Mouse (Mus musculus) intestine, embryonic 16.5 days (tissue): ENCODE measurements at regions not wholly inside any gene's neighbourhood (a gene's known extent, or its start where the extent isn't known, plus 50 kb on each side); places are given as distances from the start of the nearest gene placed in this dataset.
"Not testable (repeated sequence)": the region's sequence is repeated elsewhere in the genome, so short reads cannot be mapped to it uniquely, and the experiment has no call there.

ENCODE experiments used
- ATAC-seq: fragments of 200-750 bp; cut with Nextera tagmentation; 2 replicates; pipeline ENCODE4 v1.8.0; 2017; ENCODE audit warnings: moderate TSS enrichment, moderate library complexity
- H3K27ac ChIP-seq: fragments of 300-500 bp; sonication (generic); 2 replicates; pipeline ENCODE4 v1.5.1; 2014; ENCODE audit warnings: mild to moderate bottlenecking, low read length
- H3K27me3 ChIP-seq: fragments of 300-500 bp; sonication (generic); replicated peaks from 2 replicates; pipeline ENCODE4 v1.6.1; 2014; ENCODE audit warnings: low read length, control low read depth, mixed read lengths; ENCODE audit not compliant: control insufficient read depth, insufficient read depth
- H3K36me3 ChIP-seq: fragments of 300-500 bp; sonication (generic); 2 replicates; pipeline ENCODE4 v1.6.1; 2014; ENCODE audit warnings: low read length, control low read depth; ENCODE audit not compliant: control insufficient read depth, insufficient read depth
- H3K4me1 ChIP-seq: fragments of 300-500 bp; sonication (generic); 2 replicates; pipeline ENCODE4 v1.6.1; 2014; ENCODE audit warnings: low read length, control low read depth, mixed read lengths; ENCODE audit not compliant: control insufficient read depth, insufficient read depth
- H3K4me2 ChIP-seq: fragments of 300-500 bp; sonication (generic); 2 replicates; pipeline ENCODE4 v1.6.1; 2014; ENCODE audit warnings: low read depth, low read length, control low read depth
- H3K4me3 ChIP-seq: fragments of 300-500 bp; sonication (generic); 2 replicates; pipeline ENCODE4 v1.5.1; 2014; ENCODE audit warnings: mild to moderate bottlenecking, low read length
- H3K9ac ChIP-seq: fragments of 300-500 bp; sonication (generic); 2 replicates; pipeline ENCODE4 v1.6.1; 2014; ENCODE audit warnings: low read depth, low read length
- H3K9me3 ChIP-seq: fragments of 300-500 bp; sonication (generic); 2 replicates; pipeline ENCODE4 v1.6.1; 2016; ENCODE audit warnings: low read length, control low read depth; ENCODE audit not compliant: control insufficient read depth
- WGBS: fragments of 180-500 bp; shearing (Covaris S2); extraction: QIAGEN DNeasy Blood & Tissue Kit; methylation state at CpG from one replicate; pipeline ENCODE4 v1.1.7; 2014; 5-methylcytosine and 5-hydroxymethylcytosine counted together

DNA sequence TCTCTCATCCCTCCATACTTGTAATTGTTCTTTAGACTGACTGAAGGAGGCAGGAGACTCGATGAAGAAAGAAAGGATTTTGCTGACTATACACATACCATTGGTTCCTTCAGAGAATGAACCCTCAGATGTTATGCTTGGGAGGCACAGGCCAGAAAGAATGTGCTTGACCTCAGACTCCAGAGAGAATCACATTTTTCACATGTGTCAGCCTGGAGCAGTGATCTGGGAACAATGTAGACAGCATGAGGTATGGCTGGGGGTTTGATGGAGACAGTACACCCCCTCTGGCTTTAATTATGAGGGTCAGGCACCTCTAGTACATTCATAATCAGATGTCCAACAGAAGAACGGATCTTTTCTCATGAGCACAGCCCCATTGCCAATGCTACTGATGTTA, 70.3 kb upstream of the Cobl start:
- H3K4me1 ChIP-seq, result 0 out of 2 replicates have a peak, but pooled peaks cover 3% of the 10 kb centered on the region
- H3K4me2 ChIP-seq, result no peak overlapping the region
- H3K4me3 ChIP-seq, result no peak overlapping the region
- no peak overlapping the region for H3K27ac ChIP-seq
- 33% methylated on average over 2 of the region's 2 CpGs for WGBS
- H3K9ac ChIP-seq, result no peak overlapping the region
- H3K36me3 ChIP-seq, result no peaks in the 10 kb centered on the region
- no peaks in the 10 kb centered on the region for H3K9me3 ChIP-seq
- no peak for ATAC-seq
- no peaks in the 10 kb centered on the region for H3K27me3 ChIP-seq

- Histone ChIP-seq H3K4me3 (no peak overlapping the region), H3K27ac (no peak overlapping the region), H3K9me3 (no peaks in the 10 kb centered on the region), H3K4me1 (0 out of 2 replicates have a peak, but pooled peaks cover 3% of the 10 kb centered on the region), H3K27me3 (no peaks in the 10 kb centered on the region), H3K36me3 (no peaks in the 10 kb centered on the region), H3K4me2 (no peak overlapping the region), H3K9ac (no peak overlapping the region)
- 8% methylated on average over 3 of the region's 3 CpGs for WGBS
- ATAC-seq, result peak; percentile 96
These were observed 67.5 kb upstream of the Cobl start for GRCm38 (mm10) chr11:12532288-12532687.

DNA sequence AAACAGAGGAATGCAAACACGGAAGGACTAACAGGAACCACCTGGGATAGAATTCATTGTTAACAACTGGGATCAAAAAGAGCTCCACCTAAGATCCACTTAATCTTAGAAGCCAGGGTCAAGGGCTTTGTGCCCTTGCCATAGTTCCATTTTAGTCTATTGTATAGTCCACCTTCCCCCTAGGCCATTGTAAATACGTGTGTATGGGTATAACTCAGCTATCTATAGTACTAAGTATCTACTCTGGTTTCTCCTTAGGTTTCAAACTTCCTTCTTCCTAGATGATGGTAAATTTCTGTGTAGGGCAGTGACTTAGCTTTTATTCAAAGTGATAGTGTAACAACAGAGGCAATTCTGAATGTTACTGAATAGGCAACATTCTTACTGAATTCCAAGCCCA, 57.3 kb upstream of the Cobl start:
- not testable (repeated sequence) for H3K4me1 ChIP-seq, H3K27me3 ChIP-seq, ATAC-seq, H3K4me2 ChIP-seq, H3K9me3 ChIP-seq, H3K9ac ChIP-seq, H3K36me3 ChIP-seq, H3K4me3 ChIP-seq, H3K27ac ChIP-seq
- 70% methylated on average over 2 of the region's 2 CpGs for WGBS

- no peak; the same call in 1 of the 2 replicates for ATAC-seq
- no peaks in the 10 kb centered on the region for H3K27me3 ChIP-seq
These were observed 56.5 kb upstream of the Cobl start for GRCm38 (mm10) chr11:12521286-12521685.

GRCm38 (mm10) chr11:12516374-12516773, 51.6 kb upstream of the Cobl start:
- no peak for ATAC-seq

More at GRCm38 (mm10) chr11:12521286-12521685, 56.5 kb upstream of the Cobl start:
- no peak overlapping the region; the same call in 1 of the 2 replicates for H3K27ac ChIP-seq
- H3K36me3 ChIP-seq, result no peaks in the 10 kb centered on the region
- H3K9ac ChIP-seq, result no peak overlapping the region
- no peaks in the 10 kb centered on the region for H3K4me1 ChIP-seq
- no peaks in the 10 kb centered on the region for H3K9me3 ChIP-seq
- 48% methylated on average over 3 of the region's 3 CpGs for WGBS
- H3K4me2 ChIP-seq, result no peak overlapping the region
- no peak overlapping the region for H3K4me3 ChIP-seq

More at GRCm38 (mm10) chr11:12516374-12516773, 51.6 kb upstream of the Cobl start:
- Histone ChIP-seq H3K27me3 (no peaks in the 10 kb centered on the region), H3K4me1 (no peaks in the 10 kb centered on the region), H3K9ac (no peak overlapping the region), H3K36me3 (no peaks in the 10 kb centered on the region), H3K4me3 (no peak overlapping the region), H3K27ac (no peak overlapping the region), H3K4me2 (no peak overlapping the region), H3K9me3 (no peaks in the 10 kb centered on the region)
- 89% methylated on average over 2 of the region's 2 CpGs for WGBS
